Mouse (Mus musculus) spleen, adult 18-20 months (tissue): ENCODE data around the gene Sprtn.

ENCODE experiments used
- DNase-seq, 2 experiments: peaks; one replicate each; pipeline ENCODE4 v3.0.0; 2022; ENCODE audit warnings: mixed read lengths in 2 of 2

The Sprtn gene

DNA sequence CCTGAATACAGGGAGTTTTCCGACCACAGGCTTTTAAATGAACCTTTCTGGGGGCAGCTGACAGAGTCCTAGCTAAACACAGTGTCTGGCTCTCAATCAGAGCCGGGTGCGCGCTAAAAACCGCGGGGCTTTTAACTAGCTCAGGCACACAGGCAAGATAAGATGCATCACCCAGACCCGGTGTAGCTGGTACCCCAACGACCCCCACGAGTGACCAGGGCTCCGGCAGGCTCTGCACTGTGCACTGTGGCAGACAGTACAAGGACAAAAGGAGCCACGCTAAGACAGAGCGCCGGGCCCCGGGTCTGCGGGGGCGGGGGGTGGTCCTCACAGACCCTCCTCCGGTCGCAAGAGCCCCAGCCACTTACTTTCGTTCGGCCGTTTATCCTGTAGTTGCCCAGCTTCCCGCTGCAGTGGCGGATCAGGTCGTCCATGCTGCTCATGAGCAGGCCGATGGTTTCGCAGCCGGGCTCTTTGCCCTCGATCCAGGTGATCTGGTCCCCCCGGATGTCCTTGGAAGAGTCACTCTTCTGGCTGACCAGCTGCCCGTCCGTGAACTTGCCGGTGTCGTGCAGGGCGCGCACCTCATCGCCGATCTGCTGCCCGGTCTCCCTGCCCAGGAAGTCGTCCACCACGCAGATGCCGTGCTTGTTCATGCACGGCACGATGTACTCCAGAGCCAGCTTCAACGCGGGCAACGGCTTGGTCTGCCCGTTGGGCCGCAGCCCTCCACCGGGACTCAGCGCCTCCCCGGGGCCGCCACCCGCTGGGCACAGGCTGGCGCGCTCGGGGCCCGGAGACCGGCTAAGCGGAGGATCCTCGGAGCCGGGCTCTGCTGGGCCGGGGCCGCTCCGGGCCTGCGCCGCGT is 50.4 kb downstream of the Sprtn start:
- peak; percentile 25 to 45 for DNase-seq

DNA sequence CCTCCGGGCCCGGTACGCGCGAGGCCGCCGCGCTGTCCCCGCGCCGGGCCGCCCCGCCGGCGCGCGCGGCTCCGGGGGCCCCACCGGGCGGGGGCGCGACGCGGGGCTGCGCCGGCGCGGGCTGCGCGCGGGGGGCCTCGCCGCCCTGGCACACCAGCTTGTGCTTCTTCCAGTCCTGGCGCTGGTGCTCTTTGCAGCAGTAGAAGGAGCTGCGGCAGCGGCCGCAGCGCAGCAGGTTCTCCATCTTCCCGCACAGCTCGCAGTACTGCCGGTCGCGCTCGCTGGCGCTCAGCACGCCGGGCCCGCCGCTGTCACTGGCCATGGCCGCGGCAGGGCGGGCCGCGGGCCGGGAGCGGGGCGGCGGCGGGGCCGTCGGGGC is 51.0 kb downstream of the Sprtn start:
- no peak for DNase-seq

DNA sequence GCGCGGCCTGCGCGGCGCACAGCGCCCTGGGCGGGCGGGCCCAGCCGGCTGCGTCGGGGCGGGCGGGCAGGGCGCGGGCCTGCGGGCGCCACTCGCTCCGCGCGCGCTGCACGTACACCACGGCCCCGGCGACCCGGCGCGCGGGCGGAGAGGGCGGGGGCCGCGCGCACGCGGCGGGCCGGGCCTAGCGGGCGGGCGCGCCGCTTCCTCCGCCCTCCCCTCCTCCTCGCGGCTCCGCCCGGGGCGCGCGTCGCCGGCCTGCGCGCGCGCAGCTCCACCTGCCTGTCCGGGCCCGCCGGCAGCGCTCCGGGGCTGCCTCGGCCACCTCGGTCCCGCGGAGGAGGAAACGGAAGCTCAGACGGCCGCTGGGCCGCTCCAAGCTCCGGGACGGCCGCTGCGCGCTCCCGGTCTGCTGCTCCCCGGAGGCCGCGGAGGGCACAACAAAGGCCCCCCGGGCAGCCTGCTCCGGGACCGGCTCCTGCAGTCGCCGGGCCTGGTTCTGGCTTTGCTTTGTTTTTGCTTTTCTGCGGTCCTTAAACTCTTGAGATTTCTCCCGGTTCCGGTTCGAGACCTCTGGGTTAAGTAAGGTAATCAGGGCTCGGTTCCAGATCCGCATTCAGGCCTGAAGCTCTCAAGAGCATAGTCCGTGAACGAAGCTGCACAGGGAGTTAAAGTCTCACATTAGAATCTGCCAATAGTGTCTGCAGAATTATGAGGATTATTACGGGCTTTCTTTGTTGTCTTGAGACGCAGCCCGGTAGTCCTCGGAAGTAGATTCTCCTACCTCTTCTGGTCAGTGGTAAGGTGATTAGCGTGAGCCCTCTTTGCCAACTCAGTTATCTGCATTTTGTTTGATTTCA is 51.8 kb downstream of the Sprtn start, which contains the start of gene Egln1:
Gene Egln1 (minus strand): TSS at position 116 of the 860 bp plus-strand sequence.
- peak; percentile 77 to 78 for DNase-seq

DNA sequence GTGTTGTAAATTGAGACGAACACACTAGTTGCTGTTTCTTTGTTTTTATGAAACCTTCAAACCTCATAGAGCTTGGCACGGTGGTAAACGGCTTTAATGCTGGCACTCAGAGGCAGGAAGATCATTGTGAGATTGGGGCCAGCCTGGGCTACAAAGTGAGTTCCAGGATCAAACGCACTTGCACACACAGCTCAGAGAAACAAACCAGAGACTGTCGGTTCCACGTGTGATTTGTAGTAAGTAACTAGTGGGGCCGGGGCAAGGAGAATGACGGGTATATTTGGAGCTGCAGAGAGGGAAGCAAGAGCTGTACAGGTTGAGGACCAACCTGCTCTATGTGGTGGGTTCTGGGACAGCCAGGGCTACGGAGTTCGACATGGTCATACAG is 52.4 kb downstream of the Sprtn start:
- no peak for DNase-seq

- no peak for DNase-seq
These were observed 53.2 kb downstream of the Sprtn start for GRCm38 (mm10) chr8:124950865-124951264.

- DNase-seq = no peak
These were observed 55.5 kb downstream of the Sprtn start for GRCm38 (mm10) chr8:124953188-124953587.

DNA sequence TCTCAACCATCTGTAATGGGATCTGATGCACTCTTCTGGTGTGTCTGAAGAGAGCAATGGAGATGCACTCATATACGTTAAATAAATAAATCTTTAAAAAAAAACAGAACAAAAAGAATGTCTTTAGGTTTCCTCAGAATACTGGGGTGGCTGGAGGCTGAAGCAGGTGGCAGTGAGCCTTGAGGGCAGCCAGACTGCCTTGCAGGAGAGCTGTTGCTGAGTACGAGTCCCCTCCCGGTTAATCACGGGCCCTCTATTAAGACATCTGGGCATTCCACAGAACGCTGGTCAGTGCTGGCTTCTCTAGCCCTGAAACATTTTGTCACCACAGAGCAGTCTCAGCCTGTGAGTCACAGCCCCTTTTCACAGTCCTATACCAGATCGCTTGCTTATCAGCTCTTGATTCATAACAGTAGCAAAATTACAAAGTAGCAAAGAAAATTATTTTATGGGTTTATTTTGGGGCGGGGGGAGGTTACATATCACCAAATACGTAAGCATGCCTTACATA is 56.9 kb downstream of the Sprtn start:
- DNase-seq = no peak
